In genomic region chr15:99819621-99820279, GRCm38 (mm10) we compare ENCODE assay signal across 8 mouse cellular contexts. TPM values are rescaled to one million over a fixed set of nuclear protein-coding genes. Genes with fewer than 3 reads are reported as not detected.
DNase-seq lines count a peak whose midpoint lies in the region; ATAC-seq and TF ChIP-seq lines count a peak whose summit lies in the region.

No protein-coding gene starts in this region.

- H3K36me3 ChIP-seq in ES-E14 (ENCODE audit: control insufficient read depth, insufficient read depth, low read length, poor library complexity, severe bottlenecking): peaks cover 16% of the 10 kb centered on the region; the same call in 1 of the 2 replicates
- H3K36me3 ChIP-seq in heart, embryonic 10.5 days: peaks cover 18% of the 10 kb centered on the region

- peaks cover 0 to 6% of the 10 kb centered on the region in 2 experiments; a peak in 2 of 4 replicates for H3K4me1 ChIP-seq in ES-E14 (ENCODE audit: control insufficient read depth in 2 of 2, insufficient read depth in 2 of 2, low read length in 2 of 2, poor library complexity in 1 of 2)
- peaks cover 27% of the 10 kb centered on the region for H3K4me1 ChIP-seq in heart, embryonic 10.5 days

- H3K9ac ChIP-seq in ES-E14 (ENCODE audit: insufficient read depth, low read depth, low read length, poor library complexity, severe bottlenecking): no peak overlapping the region; the same call in 1 of the 2 replicates

- H3K9me3 ChIP-seq in ES-E14 (ENCODE audit: control insufficient read depth, insufficient read depth, low read depth, low read length): no peaks in the 10 kb centered on the region
- no peaks in the 10 kb centered on the region for H3K9me3 ChIP-seq in heart, embryonic 10.5 days

- 14% methylated on average over 14 of the region's 14 CpGs for WGBS in heart, embryonic 10.5 days

- ATAC-seq in megakaryocyte, adult 5-6 weeks (ENCODE audit: poor library complexity, severe bottlenecking): peak; percentile 70

- no peak for DNase-seq in ES-E14 (ENCODE audit: low read depth, low spot score)
- DNase-seq in embryo, embryonic 9.5 days (ENCODE audit: extremely low spot score): peak; percentile 54
- DNase-seq in heart, embryonic 10.5 days (ENCODE audit: low spot score): no peak
- peak; percentile 78 for DNase-seq in kidney, postnatal 10 days
- peak; percentile 58 for DNase-seq in urinary bladder, postnatal 25 days (ENCODE audit: low spot score)
- no peak for DNase-seq in thymus, postnatal 25 days
- DNase-seq in layer of hippocampus, adult 18-20 months (ENCODE audit: low spot score in 2 of 2): no peak

- peak overlapping the region; percentile 25 for H3K27ac ChIP-seq in ES-E14 (ENCODE audit: insufficient read depth, low read depth, low read length, poor library complexity, severe bottlenecking)
- peak overlapping the region; percentile 88 for H3K27ac ChIP-seq in heart, embryonic 10.5 days

- H3K27me3 ChIP-seq in heart, embryonic 10.5 days (ENCODE audit: insufficient read depth, poor library complexity, severe bottlenecking): no peaks in the 10 kb centered on the region

- in situ Hi-C loops in ES-E14 (cut with MboI; ENCODE audit: low sequenced_read_pairs in 2 of 2, unreplicated experiment in 2 of 2): no loop called here

- no peak overlapping the region for H3K4me3 ChIP-seq in ES-E14 (ENCODE audit: insufficient read depth in 1 of 2, low read depth in 1 of 2, low read length in 2 of 2, poor library complexity in 1 of 2, severe bottlenecking in 1 of 2)
- H3K4me3 ChIP-seq in heart, embryonic 10.5 days: peak overlapping the region; percentile 60

TF ChIP-seq in ES-E14, 5 proteins besides CTCF, POLR2A, EP300 and RAD21:
- TF ChIP-seq HCFC1 (IDR thresholded peaks at IDR 0.05; ENCODE audit: borderline replicate concordance, insufficient read depth, low read length): no peak
- TF ChIP-seq CHD2 (IDR thresholded peaks at IDR 0.05; ENCODE audit: low read depth, low read length): no peak
- no peak for TF ChIP-seq MAFK (IDR thresholded peaks at IDR 0.05; ENCODE audit: insufficient read depth, low read depth, low read length)

RNA-seq across cellular contexts. Expression of gene Cers5, which starts 47.1 kb away (rescaled TPM):
- total RNA-seq in ES-E14 (2012; rRNA removed): 107 and 126 TPM in 2 replicates
- polyA plus RNA-seq in heart, embryonic 10.5 days (2016; fragmentation: Nextera tagmentation; extraction: Ambion mirVana): 56.5 and 60.3 TPM in 2 replicates
- 64.6 and 75.6 TPM in 2 replicates for total RNA-seq in megakaryocyte, adult 5-6 weeks (2015)
- total RNA-seq in megakaryocyte, adult 5-6 weeks (2017): 42.3 and 45.3 TPM in 2 replicates
- total RNA-seq in layer of hippocampus, adult 18-20 months (2021): 10 to 100 TPM; 26.4 to 29.7 TPM

RNA-seq across cellular contexts. Expression of gene Lima1, which starts 55.5 kb away (rescaled TPM):
- total RNA-seq in ES-E14 (2012; rRNA removed): 69.9 and 92.7 TPM in 2 replicates
- 25.9 and 29.4 TPM in 2 replicates for polyA plus RNA-seq in heart, embryonic 10.5 days (2016; fragmentation: Nextera tagmentation; extraction: Ambion mirVana)
- total RNA-seq in megakaryocyte, adult 5-6 weeks (2015): 17.7 and 22.6 TPM in 2 replicates
- 27.1 and 37.8 TPM in 2 replicates for total RNA-seq in megakaryocyte, adult 5-6 weeks (2017)
- 10 to 100 TPM in 1 of 2 experiments, 1 to 10 TPM in 1; 9.9 to 10.0 TPM for total RNA-seq in layer of hippocampus, adult 18-20 months (2021)

Comparison
In these comparisons a context has a peak if more than half of its experiments do, and no peak if none do; other contexts are left out.
1. DNase-seq: peak in embryo, embryonic 9.5 days (single experiment), kidney, postnatal 10 days (single experiment) and urinary bladder, postnatal 25 days (single experiment); none in ES-E14 (single experiment), heart, embryonic 10.5 days (single experiment), thymus, postnatal 25 days (single experiment) and layer of hippocampus, adult 18-20 months (0 of 2).